Mouse (Mus musculus) G1E (cell line): ENCODE measurements around the gene Ugt1a6a. TPM values are rescaled to one million over a fixed set of nuclear protein-coding genes. Genes with fewer than 3 reads are reported as not detected.

ENCODE experiments used
- ATAC-seq: 2 replicates; pipeline ENCODE4 v1.8.0; 2016; ENCODE audit warnings: mild to moderate bottlenecking; ENCODE audit not compliant: insufficient number of reproducible peaks, poor library complexity, low FRiP score, severe bottlenecking; ENCODE audit errors: extremely low read depth
- DNase-seq: peaks from one replicate; pipeline ENCODE4 v3.0.0; 2012; ENCODE audit warnings: low spot score
- H3K27me3 ChIP-seq: 2 replicates; pipeline ENCODE4 v1.6.1; 2012; ENCODE audit warnings: mild to moderate bottlenecking, low read length, inconsistent platforms; ENCODE audit not compliant: insufficient read depth
- H3K36me3 ChIP-seq: replicated peaks from 2 replicates; pipeline ENCODE3; 2012; ENCODE audit warnings: mild to moderate bottlenecking, inconsistent platforms
- H3K4me1 ChIP-seq: 2 replicates; pipeline ENCODE4 v1.6.1; 2012; ENCODE audit warnings: low read depth, low read length, inconsistent platforms, mixed read lengths; ENCODE audit not compliant: insufficient read depth
- H3K4me3 ChIP-seq: 2 replicates; pipeline ENCODE4 v1.5.1; 2012; ENCODE audit warnings: low read depth, mild to moderate bottlenecking, inconsistent platforms, low read length, moderate library complexity, mixed read lengths
- H3K9me3 ChIP-seq: replicated peaks from 2 replicates; pipeline ENCODE4 v1.6.1; 2012; ENCODE audit warnings: inconsistent platforms
- CTCF ChIP-seq: IDR thresholded peaks from 2 replicates; pipeline ENCODE4 v1.5.1; 2012; ENCODE audit warnings: low read depth, low read length, inconsistent platforms, mixed read lengths
- GATA1 ChIP-seq: IDR thresholded peaks from 2 replicates; pipeline ENCODE4 v1.6.1; 2012; ENCODE audit warnings: borderline replicate concordance, low read length, inconsistent platforms, mixed read lengths
- GATA2 ChIP-seq: IDR thresholded peaks from 2 replicates; pipeline ENCODE4 v1.6.1; 2012; ENCODE audit warnings: low read depth, low read length, inconsistent platforms, borderline replicate concordance
- POLR2AphosphoS5 ChIP-seq: IDR thresholded peaks from 2 replicates; pipeline ENCODE4 v1.6.1; 2012; ENCODE audit warnings: low read depth, low read length, inconsistent platforms; ENCODE audit not compliant: insufficient replicate concordance
- TAL1 ChIP-seq: conservative IDR thresholded peaks from 2 replicates; pipeline ENCODE4 v1.6.1; 2012; ENCODE audit warnings: low read depth, low read length, inconsistent platforms, mixed read lengths
- polyA plus RNA-seq: library from polyadenylated mRNA; stranded (reverse); fragments of >175 nt; gene quantifications from 2 replicates; pipeline ENCODE4 v1.2.3, GENCODE M21; 2012
- total RNA-seq, 2 experiments: library from RNA; stranded (forward) in 1 of 2; stranded (reverse) in 1 of 2; fragments of 200-1000 nt in 1 of 2; fragments of >200 nt in 1 of 2; fragmentation: Nextera tagmentation in 1 of 2; gene quantifications; 2 replicates each; pipeline ENCODE4 v1.2.3; 2014 to 2017

Gene Ugt1a6a
- total and polyA plus RNA-seq, 3 experiments = 0.60 to 0.98 TPM; not detected in 1

DNA sequence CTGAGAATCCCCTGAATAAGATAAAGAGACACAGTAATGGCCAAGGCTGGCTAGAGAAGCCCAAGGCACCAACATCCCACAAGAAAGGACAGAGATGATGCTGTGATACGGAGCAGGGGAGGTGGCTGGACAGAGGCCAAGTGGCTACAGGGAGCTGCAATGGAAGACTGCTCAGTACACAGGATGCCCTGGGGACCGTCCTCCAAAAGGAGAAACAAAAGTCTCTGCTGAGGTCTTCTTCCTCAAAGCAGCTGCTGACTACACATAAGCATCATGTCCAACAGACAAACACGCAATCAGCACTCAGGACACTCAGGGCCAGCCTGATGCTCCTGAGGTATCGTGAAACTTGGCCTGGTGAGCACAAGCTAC lies 130.2 kb downstream of the Ugt1a6a start:
- ATAC-seq (no peak), DNase-seq (no peak)
- H3K27me3 ChIP-seq = no peaks in the 10 kb centered on the region
- no peak overlapping the region for H3K4me3 ChIP-seq
- TF ChIP-seq POLR2AphosphoS5 (no peak), GATA2 (no peak), CTCF (no peak), GATA1 (no peak), TAL1 (no peak)
- peaks cover 25% of the 10 kb centered on the region for H3K4me1 ChIP-seq
- peaks cover 100% of the 10 kb centered on the region for H3K36me3 ChIP-seq
- H3K9me3 ChIP-seq = no peaks in the 10 kb centered on the region

DNA sequence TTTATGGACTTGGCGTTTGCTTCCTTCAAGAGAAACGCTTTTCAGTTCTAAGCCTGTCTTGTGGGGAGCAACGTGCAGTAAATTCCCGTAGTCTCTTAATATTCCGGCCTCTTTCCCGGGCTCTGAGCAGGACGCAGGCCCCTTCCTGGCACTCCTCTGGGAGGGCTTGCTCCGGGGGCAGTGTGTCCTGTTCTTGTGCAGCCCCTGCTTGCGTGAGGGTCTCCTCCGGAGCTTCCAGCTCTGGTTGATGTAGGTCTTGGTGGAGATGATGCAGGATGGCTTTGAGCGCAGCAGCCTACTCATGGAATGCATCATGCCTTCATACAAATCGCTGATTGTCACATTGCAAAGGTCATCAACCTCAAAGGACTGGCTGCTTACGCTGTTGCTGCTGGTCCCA lies 131.5 kb downstream of the Ugt1a6a start:
- TF ChIP-seq CTCF (0 out of 2 replicates have a peak, but pooled peaks have one; percentile 7), GATA1 (no peak), POLR2AphosphoS5 (peak; percentile 61; the same call in 1 of the 2 replicates)
- peaks cover 97% of the 10 kb centered on the region for H3K36me3 ChIP-seq

DNA sequence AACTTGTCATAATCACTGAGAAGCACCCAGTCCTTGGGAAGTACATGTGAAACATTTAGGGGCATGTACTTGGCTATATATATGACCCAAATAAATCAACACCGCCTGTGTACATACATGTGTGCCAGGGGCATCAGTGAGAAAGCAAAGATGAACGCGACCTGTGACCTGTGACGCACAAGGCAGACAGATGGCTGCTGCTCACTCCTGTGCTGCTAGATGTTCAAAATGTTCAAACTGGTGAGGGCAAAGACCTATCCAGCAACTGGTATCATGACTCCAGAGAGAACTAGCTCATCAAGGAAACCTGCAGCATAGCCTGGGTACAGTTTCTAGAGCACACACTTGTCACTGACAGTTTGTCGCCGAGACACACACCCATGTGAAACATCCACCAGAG lies 132.9 kb downstream of the Ugt1a6a start:
- ATAC-seq = no peak
- Histone ChIP-seq H3K4me1 (peaks cover 17% of the 10 kb centered on the region; the same call in 1 of the 2 replicates), H3K4me3 (no peak overlapping the region), H3K36me3 (peaks cover 97% of the 10 kb centered on the region), H3K27me3 (no peaks in the 10 kb centered on the region), H3K9me3 (no peaks in the 10 kb centered on the region; the same call in 1 of the 2 replicates)
- DNase-seq = no peak
- no peak for TF ChIP-seq GATA1
- TF ChIP-seq POLR2AphosphoS5 = peak; percentile 29

More for the DNA sequence above, 131.5 kb downstream of the Ugt1a6a start:
- ATAC-seq = no peak
- no peaks in the 10 kb centered on the region for H3K9me3 ChIP-seq
- H3K27me3 ChIP-seq = no peaks in the 10 kb centered on the region
- DNase-seq = no peak
- H3K4me1 ChIP-seq = peaks cover 25% of the 10 kb centered on the region
- H3K4me3 ChIP-seq = no peak overlapping the region

DNA sequence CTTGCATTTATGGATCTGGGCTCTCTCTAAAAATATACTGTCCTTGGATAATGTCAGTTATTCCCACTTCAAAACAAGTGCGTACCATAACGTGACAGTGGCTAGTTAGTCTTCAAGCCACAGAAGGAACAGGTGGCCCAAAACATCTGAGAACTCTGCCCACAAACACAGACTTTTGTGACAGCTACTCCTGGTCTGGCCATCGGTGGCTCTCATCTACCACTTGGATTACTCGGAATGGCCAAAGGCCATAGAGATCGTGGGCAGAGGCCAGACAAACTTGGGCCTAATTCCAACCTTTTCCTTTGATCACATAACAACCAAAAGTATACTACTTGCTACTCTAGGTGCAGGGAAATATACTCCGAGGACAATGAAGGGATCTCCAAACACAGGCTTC lies 133.5 kb downstream of the Ugt1a6a start:
- TF ChIP-seq CTCF = no peak
- H3K27me3 ChIP-seq = no peaks in the 10 kb centered on the region
- no peaks in the 10 kb centered on the region; the same call in 1 of the 2 replicates for H3K9me3 ChIP-seq
- H3K4me3 ChIP-seq = no peak overlapping the region
- peaks cover 97% of the 10 kb centered on the region for H3K36me3 ChIP-seq
- DNase-seq = no peak
- peaks cover 12% of the 10 kb centered on the region; the same call in 1 of the 2 replicates for H3K4me1 ChIP-seq
- no peak for ATAC-seq

Other genes with a start within 250 kb of the Ugt1a6a start
- gene Usp40, start 126.3 kb upstream of the Ugt1a6a start, total RNA-seq (2014; fragmentation: Nextera tagmentation) = 104 and 109 TPM in 2 replicates
- gene Usp40, start 126.3 kb upstream of the Ugt1a6a start, total RNA-seq (2017) = 43.5 and 43.7 TPM in 2 replicates
- 2.4 and 4.2 TPM in 2 replicates for gene Usp40, start 126.3 kb upstream of the Ugt1a6a start, polyA plus RNA-seq
- not detected in 2 replicates for gene Ugt1a10, start 79.4 kb upstream of the Ugt1a6a start, total RNA-seq (2014; fragmentation: Nextera tagmentation)
- 0.05 TPM in 1 of 2 replicates, not detected in the other for gene Ugt1a10, start 79.4 kb upstream of the Ugt1a6a start, total RNA-seq (2017)
- not detected in 2 replicates for gene Ugt1a10, start 79.4 kb upstream of the Ugt1a6a start, polyA plus RNA-seq
- not detected in 2 replicates for gene Ugt1a9, start 64.0 kb upstream of the Ugt1a6a start, total RNA-seq (2014; fragmentation: Nextera tagmentation)
- 0.17 and 0.27 TPM in 2 replicates for gene Ugt1a9, start 64.0 kb upstream of the Ugt1a6a start, total RNA-seq (2017)
- not detected in 2 replicates for gene Ugt1a9, start 64.0 kb upstream of the Ugt1a6a start, polyA plus RNA-seq
- not detected in 2 replicates for gene Ugt1a8, start 47.0 kb upstream of the Ugt1a6a start, total RNA-seq (2014; fragmentation: Nextera tagmentation)
- 0.17 TPM in 1 of 2 replicates, not detected in the other for gene Ugt1a8, start 47.0 kb upstream of the Ugt1a6a start, total RNA-seq (2017)
- gene Ugt1a8, start 47.0 kb upstream of the Ugt1a6a start, polyA plus RNA-seq = not detected in 2 replicates
- gene Ugt1a7c, start 39.7 kb upstream of the Ugt1a6a start, total RNA-seq (2014; fragmentation: Nextera tagmentation) = 0.30 and 0.63 TPM in 2 replicates
- 3.9 and 4.5 TPM in 2 replicates for gene Ugt1a7c, start 39.7 kb upstream of the Ugt1a6a start, total RNA-seq (2017)
- gene Ugt1a7c, start 39.7 kb upstream of the Ugt1a6a start, polyA plus RNA-seq = 0.08 and 0.18 TPM in 2 replicates
- gene Ugt1a6b, start 31.6 kb upstream of the Ugt1a6a start, total RNA-seq (2014; fragmentation: Nextera tagmentation) = not detected in 2 replicates
- gene Ugt1a6b, start 31.6 kb upstream of the Ugt1a6a start, total RNA-seq (2017) = 0.27 and 0.41 TPM in 2 replicates
- gene Ugt1a6b, start 31.6 kb upstream of the Ugt1a6a start, polyA plus RNA-seq = not detected in 2 replicates
- not detected in 2 replicates for gene Ugt1a5, start 31.2 kb downstream of the Ugt1a6a start, total RNA-seq (2014; fragmentation: Nextera tagmentation)
- 0.05 TPM in 1 of 2 replicates, not detected in the other for gene Ugt1a5, start 31.2 kb downstream of the Ugt1a6a start, total RNA-seq (2017)
- not detected in 2 replicates for gene Ugt1a5, start 31.2 kb downstream of the Ugt1a6a start, polyA plus RNA-seq
- gene Ugt1a2, start 65.8 kb downstream of the Ugt1a6a start, total RNA-seq (2014; fragmentation: Nextera tagmentation) = not detected in 2 replicates
- gene Ugt1a2, start 65.8 kb downstream of the Ugt1a6a start, total RNA-seq (2017) = 0.05 TPM in 1 of 2 replicates, not detected in the other
- gene Ugt1a2, start 65.8 kb downstream of the Ugt1a6a start, polyA plus RNA-seq = not detected in 2 replicates
- gene Dnajb3, start 71.0 kb downstream of the Ugt1a6a start, total RNA-seq (2014; fragmentation: Nextera tagmentation) = not detected in 2 replicates
- gene Dnajb3, start 71.0 kb downstream of the Ugt1a6a start, total RNA-seq (2017) = 0.16 TPM in 1 of 2 replicates, not detected in the other
- not detected in 2 replicates for gene Dnajb3, start 71.0 kb downstream of the Ugt1a6a start, polyA plus RNA-seq
- not detected in 2 replicates for gene Ugt1a1, start 77.2 kb downstream of the Ugt1a6a start, total RNA-seq (2014; fragmentation: Nextera tagmentation)
- gene Ugt1a1, start 77.2 kb downstream of the Ugt1a6a start, total RNA-seq (2017) = 0.06 and 0.22 TPM in 2 replicates
- not detected in 2 replicates for gene Ugt1a1, start 77.2 kb downstream of the Ugt1a6a start, polyA plus RNA-seq
- not detected in 2 replicates for gene Mroh2a, start 92.2 kb downstream of the Ugt1a6a start, total RNA-seq (2014; fragmentation: Nextera tagmentation)
- 0.23 and 0.49 TPM in 2 replicates for gene Mroh2a, start 92.2 kb downstream of the Ugt1a6a start, total RNA-seq (2017)
- gene Mroh2a, start 92.2 kb downstream of the Ugt1a6a start, polyA plus RNA-seq = not detected in 2 replicates
- gene Hjurp, start 142.8 kb downstream of the Ugt1a6a start, total RNA-seq (2014; fragmentation: Nextera tagmentation) = 230 and 327 TPM in 2 replicates
- gene Hjurp, start 142.8 kb downstream of the Ugt1a6a start, total RNA-seq (2017) = 187 and 221 TPM in 2 replicates
- 42.0 and 52.9 TPM in 2 replicates for gene Hjurp, start 142.8 kb downstream of the Ugt1a6a start, polyA plus RNA-seq
- not detected in 2 replicates for gene Trpm8, start 142.9 kb downstream of the Ugt1a6a start, total RNA-seq (2014; fragmentation: Nextera tagmentation)
- gene Trpm8, start 142.9 kb downstream of the Ugt1a6a start, total RNA-seq (2017) = under 0.01 TPM in 1 of 2 replicates, not detected in the other
- not detected in 2 replicates for gene Trpm8, start 142.9 kb downstream of the Ugt1a6a start, polyA plus RNA-seq